Mouse (Mus musculus) embryonic facial prominence, embryonic 15.5 days (tissue): Measurements from ENCODE around the gene Orm1. TPM values are rescaled to one million over a fixed set of nuclear protein-coding genes. Genes with fewer than 3 reads are reported as not detected.

Experiments used
- ATAC-seq: fragments of 200-750 bp; cut with Nextera tagmentation; 2 replicates; pipeline ENCODE4 v1.8.0; 2017; ENCODE audit warnings: low read depth, moderate TSS enrichment; ENCODE audit not compliant: insufficient number of reproducible peaks, low FRiP score, low TSS enrichment
- H3K27ac ChIP-seq: fragments of 300-500 bp; sonication (generic); replicated peaks from 2 replicates; pipeline ENCODE4 v1.5.1; 2015; ENCODE audit warnings: mild to moderate bottlenecking, inconsistent platforms
- H3K27me3 ChIP-seq: fragments of 300-500 bp; sonication (generic); 2 replicates; pipeline ENCODE4 v1.6.1; 2015; ENCODE audit warnings: inconsistent platforms
- H3K36me3 ChIP-seq: fragments of 300-500 bp; sonication (generic); 2 replicates; pipeline ENCODE4 v1.6.1; 2015; ENCODE audit warnings: mild to moderate bottlenecking, inconsistent platforms
- H3K4me1 ChIP-seq: fragments of 300-500 bp; sonication (generic); 2 replicates; pipeline ENCODE4 v1.6.1; 2015; ENCODE audit warnings: inconsistent platforms
- H3K4me2 ChIP-seq: fragments of 300-500 bp; sonication (generic); replicated peaks from 2 replicates; pipeline ENCODE4 v1.6.1; 2015; ENCODE audit warnings: mild to moderate bottlenecking, inconsistent platforms
- H3K4me3 ChIP-seq: fragments of 300-500 bp; sonication (generic); replicated peaks from 2 replicates; pipeline ENCODE4 v1.5.1; 2015; ENCODE audit warnings: mild to moderate bottlenecking, inconsistent platforms
- H3K9ac ChIP-seq: fragments of 300-500 bp; sonication (generic); 2 replicates; pipeline ENCODE4 v1.6.1; 2015; ENCODE audit warnings: inconsistent platforms
- H3K9me3 ChIP-seq: fragments of 300-500 bp; sonication (generic); replicated peaks from 2 replicates; pipeline ENCODE4 v1.6.1; 2016; ENCODE audit warnings: inconsistent platforms
- WGBS: fragments of 180-500 bp; shearing (Covaris S2); methylation state at CpG from one replicate; pipeline ENCODE4 v1.1.7; 2015; 5-methylcytosine and 5-hydroxymethylcytosine counted together
- polyA plus RNA-seq: library from polyadenylated mRNA; unstranded; fragments of >200 nt; fragmentation: Nextera tagmentation; extraction: Ambion mirVana; gene quantifications from 2 replicates; pipeline ENCODE4 v1.2.1, GENCODE M21; 2015

The Orm1 gene
- polyA plus RNA-seq, 1 experiment from 2014 or later, result 17.0 TPM

GRCm38 (mm10) chr4:63356981-63357570, 12.7 kb downstream of the Orm1 start:
- 63% methylated on average over 2 of the region's 2 CpGs for WGBS
- Histone ChIP-seq H3K4me1 (no peaks in the 10 kb centered on the region), H3K4me2 (no peak overlapping the region), H3K27ac (no peak overlapping the region), H3K27me3 (no peaks in the 10 kb centered on the region), H3K36me3 (no peaks in the 10 kb centered on the region), H3K4me3 (no peak overlapping the region), H3K9ac (no peak overlapping the region), H3K9me3 (no peaks in the 10 kb centered on the region)
- no peak for ATAC-seq

DNA sequence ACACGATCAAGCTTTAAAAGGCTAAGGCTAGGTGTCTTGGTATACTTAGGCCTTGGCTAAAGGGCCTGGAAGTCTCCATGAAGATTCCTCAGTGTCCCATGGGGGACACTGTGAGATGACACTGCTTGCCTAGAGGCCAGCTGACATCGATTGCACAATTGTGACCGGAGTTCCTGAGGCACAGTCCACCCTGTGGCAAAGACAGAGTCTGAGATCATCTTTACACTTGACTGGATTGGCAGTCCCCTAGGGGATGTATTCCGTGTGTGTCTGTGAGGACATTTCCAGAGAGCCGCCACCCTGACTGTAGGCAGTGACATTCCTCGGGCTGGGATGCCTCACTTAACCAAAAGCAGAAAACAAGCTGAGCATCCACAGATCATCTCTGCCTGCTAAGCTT, 15.5 kb downstream of the Orm1 start:
- no peaks in the 10 kb centered on the region for H3K27me3 ChIP-seq
- no peak for ATAC-seq
- WGBS, result 51% methylated on average over 6 of the region's 6 CpGs

DNA sequence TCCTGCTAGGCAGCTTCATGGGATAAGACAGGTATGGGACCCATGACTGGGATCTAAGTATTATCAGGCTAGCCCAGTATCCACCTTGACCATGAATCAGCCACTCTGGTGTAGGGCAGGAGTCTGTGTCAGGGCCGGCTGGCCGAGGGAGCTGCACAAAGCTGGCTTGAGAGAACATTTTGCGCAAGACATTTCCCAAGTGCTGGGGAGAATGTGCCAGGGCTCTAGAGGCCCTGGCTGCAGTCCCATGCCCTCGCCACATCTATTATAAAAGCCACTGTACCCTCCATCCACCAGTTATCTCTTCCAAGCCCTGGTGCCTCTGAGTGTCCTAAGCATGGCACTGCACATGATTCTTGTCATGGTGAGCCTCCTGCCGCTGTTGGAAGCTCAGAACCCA, 17.8 kb downstream of the Orm1 start, which contains the start of gene Orm2:
Gene Orm2 (plus strand): TSS at position 300 of the 400 bp plus-strand sequence.
- no peak within 1 kb of the TSS for H3K9ac ChIP-seq
- no peak within 1 kb of the TSS for H3K27ac ChIP-seq
- no peaks in the 10 kb centered on the region for H3K27me3 ChIP-seq
- no peaks in the 10 kb centered on the region for H3K9me3 ChIP-seq
- no peak for ATAC-seq
- H3K4me1 ChIP-seq, result no peaks in the 10 kb centered on the region
- 0 out of 2 replicates have a peak, but pooled peaks cover under 1% of the 10 kb centered on the region for H3K36me3 ChIP-seq
- 89% methylated on average over 5 of the region's 5 CpGs for WGBS
- no peak within 1 kb of the TSS for H3K4me3 ChIP-seq
- no peak within 1 kb of the TSS for H3K4me2 ChIP-seq

More for the DNA sequence above, 15.5 kb downstream of the Orm1 start:
- Histone ChIP-seq H3K4me1 (no peaks in the 10 kb centered on the region), H3K36me3 (no peaks in the 10 kb centered on the region), H3K4me3 (no peak overlapping the region), H3K9ac (no peak overlapping the region), H3K27ac (no peak overlapping the region), H3K9me3 (no peaks in the 10 kb centered on the region), H3K4me2 (no peak overlapping the region)

DNA sequence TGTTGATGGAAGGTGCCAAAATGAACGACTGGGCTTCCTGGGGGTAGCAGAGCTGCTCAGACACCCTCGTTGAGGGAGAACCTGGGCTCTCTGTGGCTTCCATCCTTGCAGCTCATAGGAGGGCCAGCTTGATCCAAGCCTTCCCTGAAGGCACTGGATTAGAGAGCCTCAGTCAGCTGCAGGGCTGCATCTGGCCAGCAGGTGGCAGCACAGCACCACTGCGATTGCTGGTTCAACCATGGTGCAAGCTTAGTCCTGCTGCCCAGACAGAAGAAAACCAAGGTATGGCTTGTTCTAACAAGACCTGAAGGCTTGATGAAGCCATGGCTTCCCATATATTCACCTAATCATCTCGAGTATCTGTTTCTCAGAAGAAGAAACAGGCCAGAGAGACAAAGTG, 24.2 kb downstream of the Orm1 start:
- Histone ChIP-seq H3K27me3 (no peaks in the 10 kb centered on the region), H3K4me3 (no peak overlapping the region), H3K36me3 (peaks cover 40% of the 10 kb centered on the region), H3K9me3 (no peaks in the 10 kb centered on the region), H3K4me1 (no peaks in the 10 kb centered on the region), H3K4me2 (no peak overlapping the region), H3K9ac (no peak overlapping the region), H3K27ac (no peak overlapping the region)
- WGBS, result 6% methylated on average over 4 of the region's 4 CpGs
- ATAC-seq, result no peak

GRCm38 (mm10) chr4:63370897-63371296, 26.5 kb downstream of the Orm1 start:
- H3K4me1 ChIP-seq, result no peaks in the 10 kb centered on the region
- H3K4me3 ChIP-seq, result no peak overlapping the region
- WGBS, result 62% methylated on average over 7 of the region's 7 CpGs
- H3K9me3 ChIP-seq, result no peaks in the 10 kb centered on the region
- ATAC-seq, result no peak
- H3K4me2 ChIP-seq, result no peak overlapping the region
- H3K27me3 ChIP-seq, result no peaks in the 10 kb centered on the region
- H3K9ac ChIP-seq, result no peak overlapping the region
- H3K27ac ChIP-seq, result no peak overlapping the region
- peaks cover 55% of the 10 kb centered on the region for H3K36me3 ChIP-seq

- H3K36me3 ChIP-seq, result peaks cover 60% of the 10 kb centered on the region
- no peaks in the 10 kb centered on the region for H3K27me3 ChIP-seq
- no peak overlapping the region for H3K27ac ChIP-seq
- H3K9ac ChIP-seq, result no peak overlapping the region
- no peaks in the 10 kb centered on the region for H3K4me1 ChIP-seq
- no peaks in the 10 kb centered on the region for H3K9me3 ChIP-seq
- no peak overlapping the region for H3K4me3 ChIP-seq
- no peak for ATAC-seq
- no peak overlapping the region for H3K4me2 ChIP-seq
- WGBS, result 51% methylated on average over 3 of the region's 3 CpGs
Measured at GRCm38 (mm10) chr4:63371890-63372289, 27.5 kb downstream of the Orm1 start.

DNA sequence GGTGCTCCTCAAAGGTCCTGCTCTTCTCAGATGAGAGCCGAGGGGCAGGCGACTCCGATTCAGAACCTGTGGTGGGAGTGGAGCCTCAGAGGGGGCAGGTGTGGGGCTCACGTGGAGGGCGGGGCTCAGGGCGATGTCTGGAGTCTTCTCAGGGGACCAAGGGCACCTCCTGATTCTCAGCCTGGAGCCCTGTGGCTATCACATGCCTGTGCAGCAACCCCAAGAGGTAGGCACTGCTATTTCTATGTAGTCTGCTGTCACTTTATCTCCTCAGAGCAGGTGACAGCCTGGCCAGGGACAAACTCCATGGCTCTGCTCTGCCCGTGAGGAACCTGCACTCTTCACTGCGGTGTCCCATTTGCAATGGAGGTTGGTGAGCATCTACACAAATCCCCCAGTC, 29.0 kb downstream of the Orm1 start:
- Histone ChIP-seq H3K4me2 (no peak overlapping the region), H3K27me3 (no peaks in the 10 kb centered on the region), H3K9ac (no peak overlapping the region), H3K9me3 (no peaks in the 10 kb centered on the region), H3K36me3 (peaks cover 64% of the 10 kb centered on the region), H3K4me3 (no peak overlapping the region), H3K4me1 (no peaks in the 10 kb centered on the region), H3K27ac (no peak overlapping the region)
- WGBS, result 91% methylated on average over 8 of the region's 8 CpGs
- ATAC-seq, result no peak

DNA sequence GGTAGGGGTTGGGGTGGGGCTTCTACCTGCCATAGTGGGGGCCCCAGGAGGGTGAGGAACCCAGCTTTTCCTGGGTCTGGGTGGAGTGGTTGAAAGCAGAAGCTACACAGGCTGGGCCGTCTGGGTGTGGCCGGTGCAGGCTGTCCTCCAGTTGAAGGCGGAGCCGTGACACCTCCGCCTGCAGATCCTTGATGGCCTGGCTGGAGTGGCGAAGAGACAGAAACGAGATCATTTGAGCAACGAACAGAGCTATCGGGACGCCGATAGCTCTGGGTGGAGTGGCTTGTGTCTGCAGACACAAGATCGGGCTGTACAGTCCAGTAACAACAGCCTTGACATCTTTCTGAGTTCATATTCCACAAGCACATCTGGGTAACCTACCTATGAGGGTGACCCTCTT, 30.0 kb downstream of the Orm1 start:
- no peak for ATAC-seq
- Histone ChIP-seq H3K9me3 (no peaks in the 10 kb centered on the region), H3K36me3 (peaks cover 66% of the 10 kb centered on the region), H3K4me2 (no peak overlapping the region), H3K27me3 (no peaks in the 10 kb centered on the region), H3K9ac (no peak overlapping the region), H3K27ac (no peak overlapping the region), H3K4me1 (no peaks in the 10 kb centered on the region), H3K4me3 (no peak overlapping the region)
- 88% methylated on average over 12 of the region's 12 CpGs for WGBS

DNA sequence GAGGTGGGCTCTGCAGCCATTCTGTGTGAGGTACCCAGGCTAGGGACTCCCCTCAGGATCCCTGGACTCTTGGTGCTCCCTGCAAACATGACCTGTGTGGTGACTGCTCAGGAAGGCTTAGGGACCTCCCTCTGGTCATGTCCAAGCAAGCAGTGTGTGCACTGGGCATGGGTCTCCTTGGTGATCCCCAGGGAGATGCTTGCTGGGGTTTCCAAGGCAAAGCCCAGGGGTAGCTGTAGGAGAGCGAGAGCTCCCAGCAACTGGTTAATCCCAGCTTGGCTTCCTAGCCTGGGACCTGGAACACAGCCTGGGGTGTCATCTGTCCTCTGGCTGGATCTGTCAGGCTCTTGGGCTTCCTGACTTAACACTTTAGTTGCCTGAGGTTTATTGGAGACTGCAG, 31.0 kb downstream of the Orm1 start:
- Histone ChIP-seq H3K4me3 (no peak overlapping the region), H3K9ac (no peak overlapping the region), H3K27me3 (no peaks in the 10 kb centered on the region), H3K4me2 (no peak overlapping the region), H3K27ac (no peak overlapping the region), H3K36me3 (peaks cover 66% of the 10 kb centered on the region), H3K4me1 (no peaks in the 10 kb centered on the region), H3K9me3 (no peaks in the 10 kb centered on the region)
- ATAC-seq, result no peak
- WGBS, result 48% methylated on average over 1 of the region's 1 CpGs

DNA sequence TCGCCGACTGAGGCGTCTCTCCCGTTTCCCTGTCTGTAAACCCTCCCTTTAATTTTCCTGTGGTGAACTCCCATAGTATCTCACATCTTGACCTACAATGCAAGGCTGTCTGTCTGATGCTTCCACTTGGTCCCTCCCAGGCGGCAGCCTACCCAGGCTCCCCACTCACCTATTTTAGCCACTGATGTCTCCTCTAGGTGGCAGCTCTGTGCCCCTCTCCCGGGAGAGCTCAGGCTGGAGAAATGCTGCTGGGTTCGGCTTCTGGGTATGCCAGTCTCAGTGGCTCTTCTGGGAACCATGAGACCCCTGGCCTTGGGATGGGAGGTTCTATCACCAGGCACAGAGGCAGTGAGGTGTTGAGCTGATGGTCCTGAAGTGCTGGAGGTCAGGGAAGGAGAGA, 33.1 kb downstream of the Orm1 start:
- no peaks in the 10 kb centered on the region for H3K4me1 ChIP-seq
- H3K9ac ChIP-seq, result no peak overlapping the region
- H3K36me3 ChIP-seq, result peaks cover 82% of the 10 kb centered on the region
- no peak overlapping the region for H3K4me3 ChIP-seq
- no peaks in the 10 kb centered on the region for H3K9me3 ChIP-seq
- H3K27me3 ChIP-seq, result no peaks in the 10 kb centered on the region
- ATAC-seq, result no peak
- no peak overlapping the region for H3K27ac ChIP-seq
- WGBS, result 63% methylated on average over 7 of the region's 7 CpGs
- H3K4me2 ChIP-seq, result no peak overlapping the region

GRCm38 (mm10) chr4:63382676-63383369, 38.5 kb downstream of the Orm1 start:
- Histone ChIP-seq H3K4me2 (no peak overlapping the region), H3K9me3 (no peaks in the 10 kb centered on the region), H3K27ac (no peak overlapping the region), H3K36me3 (peaks cover 67% of the 10 kb centered on the region), H3K4me3 (no peak overlapping the region), H3K9ac (no peak overlapping the region), H3K4me1 (no peaks in the 10 kb centered on the region), H3K27me3 (no peaks in the 10 kb centered on the region)
- WGBS, result 89% methylated on average over 4 of the region's 4 CpGs
- no peak for ATAC-seq

GRCm38 (mm10) chr4:63383474-63383873, 39.1 kb downstream of the Orm1 start:
- no peak overlapping the region for H3K27ac ChIP-seq
- no peaks in the 10 kb centered on the region for H3K9me3 ChIP-seq
- WGBS, result 81% methylated on average over 12 of the region's 12 CpGs
- H3K4me1 ChIP-seq, result 0 out of 2 replicates have a peak, but pooled peaks cover under 1% of the 10 kb centered on the region
- H3K36me3 ChIP-seq, result peaks cover 60% of the 10 kb centered on the region
- no peak overlapping the region for H3K4me3 ChIP-seq
- no peak overlapping the region for H3K9ac ChIP-seq
- ATAC-seq, result no peak
- H3K4me2 ChIP-seq, result no peak overlapping the region
- no peaks in the 10 kb centered on the region for H3K27me3 ChIP-seq
